Mouse (Mus musculus) regulatory T cell (primary cell): ENCODE results near the gene Nid1.
"Not testable (repeated sequence)": the region's sequence is repeated elsewhere in the genome, so short reads cannot be mapped to it uniquely, and the experiment has no call there.

Experiments used
- in situ Hi-C: fragments of 300-600 bp; cut with MboI, MseI; formaldehyde crosslinking; loops from one replicate; pipeline ENCODE4 v1.15.1; 2025; ENCODE audit warnings: high pct_unique_total_duplicates

The Nid1 gene

GRCm38 (mm10) chr13:13543073-13543472 is 105.7 kb downstream of the Nid1 start:
- in situ Hi-C loops: not testable (repeated sequence)

- in situ Hi-C loops: no loop called here
These were observed 109.4 kb downstream of the Nid1 start for GRCm38 (mm10) chr13:13546792-13547191.

DNA sequence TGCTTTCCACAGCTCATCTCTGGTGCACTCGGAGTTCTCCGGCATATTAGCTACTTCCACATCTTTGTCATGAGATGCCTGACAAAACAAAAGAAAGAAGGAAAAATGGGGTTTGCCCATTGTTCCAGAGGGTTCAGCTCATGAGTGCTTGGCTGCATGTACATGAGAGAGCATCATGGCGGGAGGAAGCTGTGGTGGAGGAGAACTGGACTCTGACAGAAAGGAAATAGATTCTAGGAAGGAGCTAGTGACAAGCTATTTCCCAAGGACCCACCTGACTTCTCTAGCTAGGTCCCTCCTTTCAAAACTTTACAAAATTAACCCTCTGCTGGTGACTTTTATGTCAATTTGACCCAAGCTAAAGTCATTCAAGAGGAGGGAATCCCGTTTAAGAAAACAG is 110.5 kb downstream of the Nid1 start:
- in situ Hi-C loops: no loop called here

DNA sequence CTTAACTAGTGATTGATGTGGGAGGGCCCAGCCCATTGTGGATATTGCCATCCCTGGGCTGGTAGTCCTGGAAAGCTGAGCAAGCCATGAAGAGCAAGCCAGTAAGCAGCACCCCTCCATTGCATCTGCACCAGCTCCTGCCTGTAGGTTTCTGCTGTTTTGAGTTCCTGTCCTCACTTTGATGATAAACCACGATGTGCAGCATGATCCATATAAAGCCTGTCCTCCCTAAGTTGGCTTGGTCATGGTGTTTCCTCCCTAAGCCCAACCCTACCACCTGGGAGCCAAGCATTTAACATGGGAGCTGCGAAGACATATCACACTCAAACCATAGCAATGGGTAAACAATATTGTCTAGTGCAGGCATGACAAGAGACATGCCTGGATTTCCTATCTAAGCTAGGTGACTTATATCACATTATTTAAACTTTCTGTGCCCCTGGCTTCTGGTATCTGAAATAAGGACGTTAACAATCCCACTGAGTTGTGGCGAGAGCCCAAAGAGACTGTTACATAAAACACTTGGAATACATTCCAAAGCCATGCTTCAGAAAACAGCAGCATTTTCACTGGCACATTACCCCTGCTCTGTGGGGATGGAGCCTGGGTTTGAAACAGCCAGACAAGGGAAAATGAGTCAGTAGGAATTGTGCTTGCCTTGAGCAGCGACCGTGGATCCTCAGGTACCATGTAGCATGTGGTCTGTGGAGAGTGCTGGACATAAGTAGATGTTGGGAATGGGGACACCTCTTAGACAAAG is 111.3 kb downstream of the Nid1 start:
- in situ Hi-C loops: no loop called here

DNA sequence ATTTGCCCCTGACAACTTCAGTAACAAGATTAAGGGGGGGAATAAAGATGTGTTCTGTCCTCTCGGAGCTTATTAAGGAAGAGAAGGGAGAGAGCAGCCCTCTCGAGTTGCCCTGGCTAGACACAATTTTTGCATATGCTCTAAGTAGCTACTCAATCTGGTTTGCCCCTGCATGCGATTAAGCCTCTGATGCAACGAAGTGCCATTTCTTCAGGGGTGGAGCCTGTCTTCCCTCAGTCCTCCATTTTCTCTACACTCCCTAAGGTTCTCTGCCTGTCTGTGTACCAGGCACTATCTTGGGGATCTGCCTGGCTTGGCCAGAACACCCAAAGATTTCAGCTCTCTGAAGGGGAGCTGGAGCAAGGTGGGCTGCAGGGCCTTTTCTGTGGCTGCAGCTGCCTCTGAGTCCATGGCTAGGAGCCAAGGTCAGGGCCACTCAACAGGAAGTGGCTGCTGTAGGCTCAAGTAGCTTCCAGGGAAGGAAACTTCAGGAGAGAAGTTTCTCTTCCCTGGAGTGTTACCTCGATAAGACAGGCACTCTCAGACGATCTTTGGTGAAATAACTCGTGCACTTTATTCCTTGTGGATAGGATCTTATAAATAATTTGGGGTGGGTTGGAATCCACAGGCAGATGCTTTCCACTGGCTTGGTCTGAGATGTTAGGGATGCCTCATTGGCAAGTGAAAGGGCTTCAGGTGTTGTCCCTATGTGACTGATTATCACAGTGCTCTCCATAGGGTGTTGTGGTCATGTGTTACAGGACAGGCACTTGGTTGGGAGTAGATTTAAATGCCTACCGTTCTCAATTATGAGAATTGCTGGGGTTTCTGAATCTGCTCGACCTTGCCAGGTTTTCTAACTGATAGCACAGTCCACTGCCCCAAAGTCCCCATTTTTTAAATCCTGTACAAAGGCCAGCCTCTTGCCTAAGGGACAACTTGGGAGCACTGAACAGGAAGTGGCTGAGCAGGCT is 112.6 kb downstream of the Nid1 start:
- in situ Hi-C loops: no loop called here

GRCm38 (mm10) chr13:13552020-13552419 is 114.7 kb downstream of the Nid1 start:
- in situ Hi-C loops: no loop called here

DNA sequence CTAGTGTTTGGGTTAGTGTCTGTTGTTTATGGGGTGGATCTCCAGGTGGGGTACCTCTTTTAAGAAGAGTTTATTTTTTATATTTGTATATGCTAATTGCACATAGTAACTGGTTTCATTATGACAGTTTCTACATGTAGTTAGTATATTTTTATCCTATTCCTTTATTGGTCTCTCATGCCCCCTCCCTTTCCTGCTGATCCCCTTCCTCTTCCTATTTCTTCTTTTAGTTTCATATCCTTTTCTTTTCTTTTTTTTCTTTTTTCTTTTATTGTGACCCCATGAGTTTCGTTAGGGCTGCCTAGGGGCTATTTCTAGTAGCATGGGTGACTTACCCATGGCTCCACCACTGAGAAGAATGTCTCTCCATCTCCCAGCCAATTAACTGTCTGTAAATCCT is 116.3 kb downstream of the Nid1 start:
- in situ Hi-C loops: no loop called here

GRCm38 (mm10) chr13:13555196-13555595 is 117.8 kb downstream of the Nid1 start:
- in situ Hi-C loops: no loop called here

GRCm38 (mm10) chr13:13557001-13557743 is 119.8 kb downstream of the Nid1 start:
- in situ Hi-C loops: no loop called here

- in situ Hi-C loops: no loop called here
These were observed 120.9 kb downstream of the Nid1 start for GRCm38 (mm10) chr13:13558251-13558650.

GRCm38 (mm10) chr13:13558900-13559299 is 121.5 kb downstream of the Nid1 start:
- in situ Hi-C loops: no loop called here
